Mouse (Mus musculus) CH12F3 (cell line): ENCODE data around the gene Nptx2.

Experiments
- in situ Hi-C: fragments of 300-500 bp; cut with MboI; formaldehyde crosslinking; loops from 2 replicates; pipeline ENCODE4 v1.14.3; 2020; ENCODE audit warnings: low sequenced_read_pairs

Gene Nptx2

GRCm38 (mm10) chr5:144558481-144558880 lies 12.8 kb downstream of the Nptx2 start:
- in situ Hi-C loops = no loop called here

GRCm38 (mm10) chr5:144565739-144566138 lies 20.0 kb downstream of the Nptx2 start:
- in situ Hi-C loops = no loop called here

GRCm38 (mm10) chr5:144585100-144585499 lies 39.4 kb downstream of the Nptx2 start:
- in situ Hi-C loops = no loop called here

- in situ Hi-C loops = no loop called here
Measured at GRCm38 (mm10) chr5:144591248-144591880, 45.7 kb downstream of the Nptx2 start.

- in situ Hi-C loops = no loop called here
Measured at GRCm38 (mm10) chr5:144594796-144595195, 49.1 kb downstream of the Nptx2 start.
